Mouse (Mus musculus): Measurements from ENCODE around the gene Kifc5b.

The Kifc5b gene

DNA sequence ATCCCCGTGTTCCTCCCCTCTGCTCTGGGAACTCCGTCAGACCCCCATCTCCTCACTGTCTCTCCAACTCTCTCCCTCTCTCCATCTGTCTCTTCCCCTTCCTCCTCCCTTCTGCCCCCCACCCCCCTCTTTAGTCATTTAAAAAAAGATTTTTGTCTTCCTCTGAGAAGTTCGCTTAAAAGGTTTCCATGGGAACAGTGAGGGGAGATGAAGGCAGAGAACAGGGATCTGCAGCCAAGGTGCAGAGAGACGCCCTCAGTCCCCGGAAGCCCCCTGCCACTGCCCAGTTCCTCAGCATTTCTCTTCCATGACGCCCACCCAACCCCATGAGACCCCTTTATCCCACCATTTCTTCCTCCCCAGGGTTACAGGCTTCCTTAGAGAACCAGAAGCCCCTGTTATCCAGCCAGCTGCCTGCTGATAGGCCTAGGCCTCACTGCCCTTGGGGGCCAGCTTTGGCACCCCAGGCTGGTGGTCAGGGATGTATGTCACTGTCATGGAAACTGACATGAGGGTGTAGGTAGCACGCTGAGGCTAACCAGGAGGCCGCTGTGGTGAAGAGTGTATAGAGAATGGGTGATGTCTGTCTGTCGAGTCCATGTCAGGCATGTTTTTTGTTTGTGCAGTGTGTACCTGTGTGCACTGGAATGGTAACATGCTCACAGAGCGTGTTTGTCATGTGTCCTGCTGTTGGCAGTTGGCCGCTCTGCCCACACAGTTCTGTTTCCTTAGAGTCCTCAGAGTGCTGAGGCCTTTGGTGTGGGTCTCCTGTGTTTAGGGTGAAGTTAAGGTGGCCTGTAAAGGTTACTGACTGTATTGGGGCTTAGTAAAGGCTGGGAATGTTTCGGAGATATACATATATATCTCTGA, 30.6 kb downstream of the Kifc5b start:
- DNase-seq (ENCODE audit: low read depth, low spot score): no peak

DNA sequence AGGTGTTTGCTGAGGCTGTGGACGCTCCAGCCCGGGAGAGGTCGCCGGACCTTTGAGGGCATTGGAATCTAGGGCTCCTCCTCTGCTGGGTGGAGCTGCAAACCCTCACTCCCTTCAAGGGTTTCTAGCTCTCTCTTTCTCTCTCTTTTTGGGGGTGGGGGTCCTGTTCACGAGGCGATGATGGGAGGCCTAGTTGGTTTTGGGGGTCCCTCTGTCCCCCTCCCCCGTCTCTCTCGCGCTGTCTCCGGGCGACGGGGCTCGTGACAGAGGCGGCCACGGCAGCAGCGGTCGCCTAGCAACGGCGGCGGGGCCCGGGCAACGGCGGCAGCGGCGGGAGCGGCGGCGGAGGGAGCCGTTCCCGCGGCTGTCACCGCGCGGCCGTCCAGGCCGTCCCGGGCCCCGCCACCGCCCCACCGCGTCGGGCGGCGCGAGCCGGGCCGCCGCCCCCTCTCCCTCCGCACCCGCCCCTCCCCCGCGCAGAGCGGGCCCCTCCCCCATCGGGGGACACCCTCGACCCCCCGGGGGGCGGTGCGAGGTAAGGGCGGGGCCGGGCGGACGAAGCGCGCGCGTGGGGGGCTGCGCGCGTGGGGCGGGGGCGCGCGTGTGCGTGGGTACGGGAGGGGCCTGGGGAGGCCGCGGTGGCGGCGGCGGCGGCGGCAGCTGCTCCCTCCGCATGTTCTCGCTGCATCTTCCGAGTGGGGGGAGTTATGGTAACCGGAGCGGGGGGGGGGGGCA, 31.6 kb downstream of the Kifc5b start:
- DNase-seq (ENCODE audit: low read depth, low spot score): peak; percentile 56

GRCm38 (mm10) chr17:26949051-26949577, 32.2 kb downstream of the Kifc5b start:
- peak; percentile 74 for DNase-seq (ENCODE audit: low read depth, low spot score)

GRCm38 (mm10) chr17:26949866-26950265, 33.0 kb downstream of the Kifc5b start:
- no peak for DNase-seq (ENCODE audit: low read depth, low spot score)

- DNase-seq (ENCODE audit: low read depth, low spot score): no peak
Observed at GRCm38 (mm10) chr17:26950560-26951288, 33.8 kb downstream of the Kifc5b start.

DNA sequence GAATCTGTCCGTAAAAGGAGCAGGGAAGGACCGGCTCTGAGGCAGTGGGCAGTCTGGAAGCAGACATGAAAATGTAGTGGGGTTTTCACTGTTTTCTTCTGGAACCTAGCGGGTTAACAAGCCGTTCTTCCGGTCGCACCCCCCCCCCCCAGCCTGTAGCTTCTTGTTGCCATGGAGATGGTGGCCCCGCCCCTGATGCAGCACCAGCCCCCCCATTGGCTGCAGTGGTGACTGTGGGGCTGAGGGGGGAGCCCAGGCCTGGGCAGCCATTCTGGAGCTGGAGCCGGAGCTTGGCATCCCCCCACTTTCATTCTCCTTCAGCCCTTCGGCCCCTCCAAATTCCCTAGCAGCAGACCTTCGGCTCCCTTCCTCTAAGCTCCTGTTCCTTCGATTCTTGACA, 34.5 kb downstream of the Kifc5b start:
- no peak for DNase-seq (ENCODE audit: low read depth, low spot score)

DNA sequence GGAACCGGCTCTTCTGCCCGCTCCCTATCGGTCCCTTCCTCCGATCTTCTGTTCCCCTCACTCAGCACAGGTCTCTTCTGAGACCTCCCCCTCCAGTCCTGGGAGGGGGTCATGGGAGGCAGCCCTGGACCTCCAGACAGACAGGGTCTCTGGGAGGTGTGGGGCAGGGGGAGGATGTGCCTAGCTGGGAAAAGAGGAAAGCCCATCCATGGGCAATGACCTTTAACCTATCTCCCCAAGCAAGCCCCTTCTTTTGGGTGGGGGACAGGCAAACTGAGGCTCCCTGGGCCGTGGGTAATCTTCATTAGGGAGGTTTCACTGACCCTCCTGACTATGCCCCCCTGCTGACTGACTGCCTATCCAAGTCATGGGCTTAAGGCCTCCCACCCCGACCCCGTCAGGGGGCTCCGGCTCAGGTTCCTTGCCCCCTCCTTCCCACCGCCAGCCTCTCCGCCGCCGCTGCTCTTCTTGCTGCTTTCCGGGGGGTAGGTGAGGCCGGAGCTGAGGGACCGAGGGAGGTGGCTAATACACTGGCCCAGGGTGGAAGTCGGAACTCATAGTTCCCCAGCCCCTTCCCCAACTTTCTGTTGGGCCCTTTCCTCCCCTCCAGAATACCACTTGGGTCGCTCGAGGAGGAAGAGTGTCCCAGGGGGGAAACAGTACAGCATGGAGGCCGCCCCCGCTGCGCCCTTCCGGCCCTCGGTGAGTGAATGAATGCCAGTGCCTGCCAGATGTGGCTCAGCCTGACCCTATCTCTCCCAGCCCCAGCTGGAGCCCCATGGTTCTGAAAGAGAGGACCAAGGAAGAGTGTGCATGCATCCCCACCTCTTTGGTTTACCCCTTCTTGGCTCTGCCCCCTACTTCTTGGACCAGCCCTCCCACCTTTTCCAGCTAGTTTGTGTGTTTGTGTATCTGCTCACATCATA, 35.3 kb downstream of the Kifc5b start:
- no peak for DNase-seq (ENCODE audit: low read depth, low spot score)

DNA sequence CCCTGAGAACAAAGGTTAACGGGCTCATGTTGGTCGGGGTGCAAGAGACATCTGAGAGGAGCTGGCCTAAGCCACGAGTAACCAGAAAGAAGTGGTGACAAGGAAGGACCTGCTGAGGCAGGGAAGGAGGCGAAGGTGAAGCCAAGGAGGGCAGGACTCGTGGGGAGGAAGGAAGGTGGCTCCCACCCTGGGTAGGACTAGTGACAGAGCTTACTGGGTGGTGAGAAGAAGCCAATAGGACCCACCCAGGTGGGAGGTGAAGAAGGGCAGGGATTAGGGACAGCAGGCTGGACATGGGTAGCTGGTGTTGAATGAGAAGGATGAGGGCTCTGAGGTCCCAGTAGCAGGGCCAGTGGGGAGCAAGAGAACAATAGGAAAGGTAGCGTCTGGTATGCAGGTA, 36.3 kb downstream of the Kifc5b start:
- no peak for DNase-seq (ENCODE audit: low read depth, low spot score)

DNA sequence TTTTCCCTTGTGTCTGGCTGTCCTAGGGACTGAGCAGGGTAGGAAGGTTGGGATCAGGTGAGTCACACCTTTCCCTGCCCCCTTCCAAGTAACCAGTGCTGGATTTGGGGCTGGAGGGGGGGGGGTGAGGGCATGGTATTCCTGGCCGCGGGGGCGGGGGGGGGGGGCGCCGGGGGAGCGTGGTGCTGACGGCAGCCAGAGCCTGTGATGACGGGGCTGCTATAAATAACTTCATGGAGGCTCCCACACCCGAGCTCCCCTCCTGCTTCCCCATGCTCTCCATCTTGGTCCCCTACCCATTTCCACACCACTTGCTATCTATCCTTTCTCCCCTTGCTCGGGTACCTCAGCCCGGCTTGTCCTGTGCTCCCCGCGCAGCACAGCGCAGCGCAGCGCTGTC, 36.8 kb downstream of the Kifc5b start:
- no peak for DNase-seq (ENCODE audit: low read depth, low spot score)

DNA sequence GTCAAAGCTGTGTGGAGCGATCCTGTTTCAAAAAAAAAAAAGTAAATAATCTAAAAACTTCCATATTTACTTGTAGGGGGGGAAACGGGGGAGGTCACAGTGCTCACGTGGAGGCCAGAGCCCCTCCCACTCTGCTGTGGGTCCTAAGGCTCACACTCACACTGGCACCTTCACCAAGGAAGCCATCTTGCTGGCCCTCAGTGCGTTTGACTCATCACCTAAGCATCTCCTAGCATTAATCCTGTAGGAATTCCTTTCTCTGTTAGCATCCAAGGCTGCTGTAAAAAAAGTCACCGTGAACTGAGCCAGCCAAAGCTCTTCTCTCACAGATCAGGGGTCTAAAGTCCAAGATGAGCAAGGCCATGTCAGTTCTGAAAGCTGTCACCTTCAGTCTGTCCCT, 39.4 kb downstream of the Kifc5b start:
- DNase-seq (ENCODE audit: low read depth, low spot score): peak; percentile 85

DNA sequence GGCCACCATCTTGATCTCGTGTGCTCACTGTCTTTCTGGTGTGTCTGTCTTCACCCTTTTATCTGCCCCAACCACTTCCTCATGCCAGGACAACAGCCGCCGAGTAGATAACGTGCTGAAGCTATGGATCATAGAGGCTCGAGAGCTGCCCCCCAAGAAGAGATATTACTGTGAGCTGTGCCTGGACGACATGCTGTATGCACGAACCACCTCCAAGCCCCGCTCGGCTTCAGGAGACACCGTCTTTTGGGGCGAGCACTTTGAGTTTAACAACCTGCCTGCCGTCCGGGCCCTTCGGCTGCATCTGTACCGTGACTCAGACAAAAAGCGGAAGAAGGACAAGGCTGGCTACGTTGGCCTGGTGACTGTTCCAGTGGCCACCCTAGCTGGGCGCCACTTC, 40.0 kb downstream of the Kifc5b start:
- no peak for DNase-seq (ENCODE audit: low read depth, low spot score)

GRCm38 (mm10) chr17:26957872-26958271, 41.0 kb downstream of the Kifc5b start:
- no peak for DNase-seq (ENCODE audit: low read depth, low spot score)

DNA sequence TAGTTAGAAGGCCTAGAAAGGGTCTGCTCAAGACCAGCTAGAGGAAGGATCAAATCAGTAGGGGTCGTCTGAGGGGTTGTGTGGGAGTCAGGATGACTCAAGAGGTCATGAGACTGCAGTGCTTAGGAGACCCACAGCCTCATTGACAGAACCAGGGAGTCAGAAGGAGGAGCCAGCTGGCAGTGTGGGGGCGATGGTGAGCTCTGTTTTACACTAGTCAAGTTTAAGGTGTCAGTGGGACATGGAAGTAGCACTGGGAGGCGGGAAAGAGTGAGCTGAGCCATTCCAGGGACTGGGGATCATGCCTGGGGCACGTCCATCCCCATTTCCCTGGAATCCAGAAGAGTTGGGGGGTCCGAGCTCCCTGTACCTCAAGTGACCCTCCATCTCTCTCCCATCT, 42.0 kb downstream of the Kifc5b start:
- DNase-seq (ENCODE audit: low read depth, low spot score): no peak

GRCm38 (mm10) chr17:26959815-26960214, 42.9 kb downstream of the Kifc5b start:
- no peak for DNase-seq (ENCODE audit: low read depth, low spot score)

DNA sequence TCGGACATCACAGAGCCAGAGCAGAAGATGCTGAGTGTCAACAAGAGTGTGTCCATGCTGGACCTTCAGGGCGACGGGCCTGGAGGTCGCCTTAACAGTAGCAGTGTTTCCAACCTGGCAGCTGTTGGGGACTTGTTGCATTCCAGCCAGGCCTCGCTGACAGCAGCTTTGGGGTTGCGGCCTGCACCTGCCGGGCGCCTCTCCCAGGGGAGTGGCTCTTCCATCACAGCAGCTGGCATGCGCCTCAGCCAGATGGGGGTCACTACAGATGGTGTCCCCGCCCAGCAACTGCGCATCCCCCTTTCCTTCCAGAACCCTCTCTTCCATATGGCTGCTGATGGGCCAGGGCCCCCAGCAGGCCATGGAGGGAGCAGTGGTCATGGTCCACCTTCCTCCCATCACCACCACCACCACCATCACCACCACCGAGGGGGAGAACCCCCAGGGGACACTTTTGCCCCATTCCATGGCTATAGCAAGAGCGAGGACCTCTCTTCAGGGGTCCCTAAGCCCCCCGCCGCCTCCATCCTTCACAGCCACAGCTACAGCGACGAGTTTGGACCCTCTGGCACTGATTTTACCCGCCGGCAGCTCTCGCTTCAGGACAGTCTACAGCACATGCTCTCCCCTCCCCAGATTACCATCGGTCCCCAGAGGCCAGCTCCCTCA, 44.8 kb downstream of the Kifc5b start:
- no peak for DNase-seq (ENCODE audit: low read depth, low spot score)

DNA sequence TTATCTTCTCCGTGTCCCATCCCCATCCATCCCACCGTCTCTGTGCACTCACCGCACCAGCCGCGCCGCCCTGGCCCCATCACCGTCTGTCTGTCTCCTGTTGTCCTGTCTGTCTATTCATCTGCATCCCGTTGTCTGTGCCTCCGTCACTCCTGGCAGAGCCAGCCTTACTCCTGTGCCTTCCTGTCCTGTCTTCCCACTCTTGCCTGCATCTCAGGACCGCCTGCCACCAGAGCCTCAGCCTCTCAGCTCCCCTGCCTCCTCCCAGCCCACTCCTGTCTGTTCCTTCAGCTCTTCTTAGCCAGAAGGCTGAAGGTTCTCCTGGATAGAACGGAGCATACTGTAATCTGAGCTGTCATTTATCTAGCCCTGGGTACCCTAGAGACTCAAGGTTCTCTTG, 50.1 kb downstream of the Kifc5b start:
- DNase-seq (ENCODE audit: low read depth, low spot score): no peak

DNA sequence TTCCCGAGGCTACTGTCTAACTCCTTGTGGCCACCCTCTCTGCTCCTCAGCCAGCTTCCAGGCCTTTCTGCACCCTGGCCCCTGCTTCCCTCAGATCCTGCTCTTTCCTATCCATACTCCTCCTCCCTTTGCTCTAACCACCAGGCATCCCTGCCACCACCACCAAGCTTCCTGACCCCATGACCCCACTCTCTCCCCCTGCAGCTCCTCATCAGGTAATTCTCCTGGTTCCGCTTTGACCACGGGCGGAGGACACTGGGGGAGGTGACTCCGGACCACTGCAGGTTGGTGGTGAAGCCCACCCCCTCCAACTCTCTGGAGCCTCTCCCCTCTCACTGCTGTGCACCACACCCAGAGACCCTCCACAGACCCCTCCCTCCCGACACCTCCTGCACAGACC, 50.6 kb downstream of the Kifc5b start:
- no peak for DNase-seq (ENCODE audit: low read depth, low spot score)

DNA sequence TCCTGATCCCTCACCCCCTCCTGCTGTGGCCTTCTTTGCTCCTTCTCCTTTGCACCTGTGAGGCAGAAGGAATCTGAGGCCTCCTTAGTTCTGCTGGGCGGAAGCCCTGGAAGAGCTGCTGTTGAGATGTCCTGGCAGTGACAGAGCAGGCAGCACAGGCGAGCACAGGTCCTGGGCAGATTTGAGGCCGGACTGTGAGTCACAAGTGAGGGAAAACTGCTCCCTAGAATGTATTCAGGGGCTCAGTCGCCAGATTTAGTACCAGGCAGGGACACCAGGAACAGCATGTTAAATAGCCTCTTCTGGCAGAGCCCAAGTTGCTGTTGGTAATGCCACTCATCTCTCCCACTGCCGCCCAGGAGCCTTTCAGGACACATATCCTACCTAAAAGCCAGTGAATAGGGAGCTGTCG, 51.3 kb downstream of the Kifc5b start:
- DNase-seq (ENCODE audit: low read depth, low spot score): no peak

DNA sequence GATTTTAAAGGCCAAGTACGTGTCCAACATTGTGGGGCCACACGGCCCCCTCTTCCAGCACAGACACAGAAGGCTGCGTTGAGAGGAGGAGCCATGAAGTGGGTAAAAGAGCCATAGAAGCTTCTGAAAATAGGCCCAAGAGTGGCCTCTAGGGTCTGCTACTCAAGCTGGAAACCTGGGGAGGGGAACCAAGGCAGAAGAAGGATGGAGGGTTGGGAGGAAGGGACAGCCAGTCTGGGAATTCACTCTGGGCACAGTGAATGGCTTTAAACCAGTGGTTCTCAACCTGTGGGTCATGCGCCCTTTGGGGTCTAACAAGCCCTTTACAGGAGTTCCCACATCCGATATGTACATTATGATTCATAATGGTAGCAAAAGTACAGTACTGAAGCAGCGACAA, 52.4 kb downstream of the Kifc5b start:
- DNase-seq (ENCODE audit: low read depth, low spot score): no peak

- no peak for DNase-seq (ENCODE audit: low read depth, low spot score)
Observed at GRCm38 (mm10) chr17:26970221-26970620, 53.3 kb downstream of the Kifc5b start.

Data from 3T3-L1 (cell line).